Mouse (Mus musculus) CH12.LX (cell line): Measurements from ENCODE around the gene Ubtf. TPM values are rescaled to one million over a fixed set of nuclear protein-coding genes. Genes with fewer than 3 reads are reported as not detected.

Experiments
- DNase-seq: peaks from one replicate; pipeline ENCODE4 v3.0.0-alpha.2; 2013; ENCODE audit errors: extremely low read depth
- H3K27ac ChIP-seq: 2 replicates; pipeline ENCODE4 v1.5.1; 2012; ENCODE audit warnings: low read depth, mild to moderate bottlenecking, control low read depth, moderate library complexity; ENCODE audit not compliant: insufficient read depth
- H3K27me3 ChIP-seq: replicated peaks from 2 replicates; pipeline ENCODE3; 2012; ENCODE audit warnings: inconsistent platforms
- H3K36me3 ChIP-seq, 2 experiments: replicated peaks in 1 of 2; 2 replicates each; pipeline versions ENCODE3 to v1.6.1; 2012; ENCODE audit warnings: inconsistent platforms in 1 of 2, low read length in 1 of 2, mild to moderate bottlenecking in 1 of 2, mixed read lengths in 1 of 2, moderate library complexity in 1 of 2; ENCODE audit not compliant: control insufficient read depth in 1 of 2, insufficient read depth in 1 of 2
- H3K4me1 ChIP-seq, 2 experiments: 2 replicates each; pipeline ENCODE4 v1.6.1; 2012; ENCODE audit warnings: inconsistent platforms in 1 of 2, moderate library complexity in 1 of 2; ENCODE audit not compliant: insufficient read depth in 2 of 2, control insufficient read depth in 1 of 2
- H3K4me2 ChIP-seq: 2 replicates; pipeline ENCODE4 v1.6.1; 2012; ENCODE audit warnings: low read depth, mild to moderate bottlenecking, control low read depth; ENCODE audit not compliant: poor library complexity, insufficient read depth, severe bottlenecking
- H3K4me3 ChIP-seq, 3 experiments: fragments of 150-350 bp in 1 of 3; sonication (generic) in 1 of 3; replicated peaks in 1 of 3; 2 replicates each; pipeline versions ENCODE3 to v1.5.1; 2011 to 2012; ENCODE audit warnings: low read depth in 2 of 3, low read length in 2 of 3, mild to moderate bottlenecking in 2 of 3, moderate library complexity in 2 of 3, control low read depth in 1 of 3, improper control_type of control experiment in 1 of 3, inconsistent platforms in 1 of 3, mixed read lengths in 1 of 3; ENCODE audit not compliant: poor library complexity in 1 of 3
- H3K79me2 ChIP-seq: replicated peaks from 2 replicates; pipeline ENCODE4 v1.6.1; 2012; ENCODE audit warnings: mild to moderate bottlenecking, moderate library complexity; ENCODE audit not compliant: control insufficient read depth, poor library complexity, insufficient read depth, severe bottlenecking; ENCODE audit errors: extremely low read depth
- H3K9ac ChIP-seq: 2 replicates; pipeline ENCODE4 v1.6.1; 2012; ENCODE audit warnings: low read depth, mild to moderate bottlenecking, control low read depth, moderate library complexity; ENCODE audit not compliant: insufficient read depth
- H3K9me3 ChIP-seq: replicated peaks from 2 replicates; pipeline ENCODE3; 2012; ENCODE audit warnings: low read length, inconsistent platforms, mixed read lengths
- CHD2 ChIP-seq: IDR thresholded peaks from 2 replicates; pipeline ENCODE4 v1.6.1; 2011; ENCODE audit warnings: low read length, improper control_type of control experiment
- CTCF ChIP-seq, 2 experiments: IDR thresholded peaks in 1 of 2; conservative IDR thresholded peaks in 1 of 2; 2 replicates each; pipeline ENCODE4 v1.5.1; 2011 to 2012; ENCODE audit warnings: low read depth in 2 of 2, low read length in 2 of 2, improper control_type of control experiment in 1 of 2, inconsistent platforms in 1 of 2, mild to moderate bottlenecking in 1 of 2, moderate library complexity in 1 of 2
- HCFC1 ChIP-seq: IDR thresholded peaks from 2 replicates; pipeline ENCODE4 v1.6.1; 2012; ENCODE audit warnings: low read depth, mild to moderate bottlenecking, inconsistent platforms, low read length, improper control_type of control experiment
- JUN ChIP-seq: IDR thresholded peaks from 2 replicates; pipeline ENCODE4 v1.6.1; 2011; ENCODE audit warnings: low read depth, mild to moderate bottlenecking, low read length, improper control_type of control experiment, moderate library complexity; ENCODE audit not compliant: insufficient read depth
- MEF2A ChIP-seq: IDR thresholded peaks from 2 replicates; pipeline ENCODE4 v1.6.1; 2014; ENCODE audit warnings: low read depth, mild to moderate bottlenecking, inconsistent platforms, low read length, improper control_type of control experiment, borderline replicate concordance
- PAX5 ChIP-seq: IDR thresholded peaks from 2 replicates; pipeline ENCODE4 v1.6.1; 2012; ENCODE audit warnings: low read length, inconsistent platforms, mixed read lengths
- POLR2A ChIP-seq: IDR thresholded peaks from 2 replicates; pipeline ENCODE4 v1.6.1; 2011; ENCODE audit warnings: low read depth, mild to moderate bottlenecking, improper control_type of control experiment, low read length
- POLR2AphosphoS2 ChIP-seq: IDR thresholded peaks from 2 replicates; pipeline ENCODE4 v1.6.1; 2011; ENCODE audit warnings: low read depth, low read length, improper control_type of control experiment
- RAD21 ChIP-seq: IDR thresholded peaks from 2 replicates; pipeline ENCODE4 v1.6.1; 2011; ENCODE audit warnings: low read depth, mild to moderate bottlenecking, low read length, improper control_type of control experiment, moderate library complexity
- SIN3A ChIP-seq: IDR thresholded peaks from 2 replicates; pipeline ENCODE4 v1.6.1; 2012; ENCODE audit warnings: low read length, improper control_type of control experiment, inconsistent platforms
- SMC3 ChIP-seq: IDR thresholded peaks from 2 replicates; pipeline ENCODE4 v1.6.1; 2011; ENCODE audit warnings: low read depth, low read length, improper control_type of control experiment
- TCF12 ChIP-seq: IDR thresholded peaks from 2 replicates; pipeline ENCODE4 v1.6.1; 2014; ENCODE audit warnings: low read depth, mild to moderate bottlenecking, inconsistent platforms, low read length, improper control_type of control experiment
- ZC3H11A ChIP-seq: IDR thresholded peaks from 2 replicates; pipeline ENCODE4 v1.6.1; 2012; ENCODE audit warnings: low read depth, mild to moderate bottlenecking, inconsistent platforms, low read length, improper control_type of control experiment
- ZKSCAN1 ChIP-seq: IDR thresholded peaks from 2 replicates; pipeline ENCODE4 v1.6.1; 2012; ENCODE audit warnings: low read depth, inconsistent platforms, low read length, improper control_type of control experiment, borderline replicate concordance
- dilution Hi-C: fragments of 300-500 bp; cut with MboI; formaldehyde crosslinking; loops from 2 replicates; pipeline ENCODE4 v1.14.3; 2020; ENCODE audit warnings: low sequenced_read_pairs; ENCODE audit not compliant: extremely low pct_unique_long_range_greater_than_20kb, extremely low pct_ligation_motif_present
- in situ Hi-C: fragments of 300-500 bp; cut with MboI; formaldehyde crosslinking; loops from 3 replicates; pipeline ENCODE4 v1.14.3; 2019; ENCODE audit warnings: low sequenced_read_pairs, low pct_ligation_motif_present, low pct_unique_long_range_greater_than_20kb, mixed read lengths
- polyA plus RNA-seq: library from polyadenylated mRNA; unstranded; fragments of >175 nt; gene quantifications from 2 replicates; pipeline ENCODE4 v1.2.1, GENCODE M21; 2012; ENCODE audit warnings: low read depth; ENCODE audit not compliant: insufficient read length
- total RNA-seq, 2 experiments: library from RNA; depleted of rRNA; stranded (reverse); fragments of 300-350 nt in 1 of 2; fragments of >200 nt in 1 of 2; gene quantifications; 2 replicates each; pipeline ENCODE4 v1.2.3; 2012 to 2014

Gene Ubtf
- total and polyA plus RNA-seq, 3 experiments, result 89.9 to 126 (median 124) TPM

GRCm38 (mm10) chr11:102311966-102312365, 7.6 kb downstream of the Ubtf start:
- peak; percentile 18; the same call in 1 of the 2 replicates for TF ChIP-seq POLR2A
- no peak for TF ChIP-seq RAD21
- TF ChIP-seq HCFC1, result no peak
- 0 out of 2 replicates have a peak, but pooled peaks have one; percentile 16 for TF ChIP-seq POLR2AphosphoS2
- TF ChIP-seq ZKSCAN1, result no peak
- TF ChIP-seq CHD2, result peak; percentile 6; the same call in 1 of the 2 replicates
- no peaks in the 10 kb centered on the region for H3K27me3 ChIP-seq
- H3K36me3 ChIP-seq, result peaks cover 63 to 79% of the 10 kb centered on the region in 2 experiments
- peaks cover 23 to 64% of the 10 kb centered on the region in 2 experiments for H3K4me1 ChIP-seq
- DNase-seq, result no peak
- no peaks in the 10 kb centered on the region for H3K9me3 ChIP-seq
- dilution Hi-C loops (loop anchor here (25.0 kb wide), 1 partner anchor 100 kb away; the partner anchor contains the start of gene Slc25a39), in situ Hi-C loops (no loop called here)
- no peak overlapping the region for H3K27ac ChIP-seq
- H3K4me3 ChIP-seq, result no peak overlapping the region
- H3K4me2 ChIP-seq, result no peak overlapping the region
- peaks cover 25% of the 10 kb centered on the region for H3K79me2 ChIP-seq
- no peak overlapping the region for H3K9ac ChIP-seq

GRCm38 (mm10) chr11:102310768-102311695, 8.5 kb downstream of the Ubtf start:
- no peak overlapping the region for H3K27ac ChIP-seq
- peak overlapping the region in 1 of 3 experiments; percentile 59 for H3K4me3 ChIP-seq

GRCm38 (mm10) chr11:102309821-102310617, 9.5 kb downstream of the Ubtf start:
- Histone ChIP-seq H3K9me3 (no peaks in the 10 kb centered on the region), H3K4me3 (peak overlapping the region; percentile 45 to 62 (median 59)), H3K79me2 (peaks cover 12% of the 10 kb centered on the region), H3K27ac (peak overlapping the region; percentile 5), H3K4me1 (peaks cover 20 to 58% of the 10 kb centered on the region in 2 experiments), H3K9ac (peak overlapping the region; percentile 27; the same call in 1 of the 2 replicates), H3K27me3 (no peaks in the 10 kb centered on the region), H3K4me2 (peak overlapping the region; percentile 71), H3K36me3 (peaks cover 77 to 95% of the 10 kb centered on the region in 2 experiments)
- in situ Hi-C loops (no loop called here), dilution Hi-C loops (loop anchor here (25.0 kb wide), 1 partner anchor 102 kb away; the partner anchor contains the start of gene Slc25a39)
- peak; percentile 70 for DNase-seq
- TF ChIP-seq JUN (no peak), RAD21 (peak; percentile 46), SMC3 (peak; percentile 55), CTCF (conservative IDR thresholded peaks at IDR 0.05 in 1 of 2, IDR thresholded peaks at IDR 0.05 in 1 of 2; ENCODE audit: low read depth in 2 of 2, low read length in 2 of 2) (peak in 1 of 2 experiments; percentile 61; a peak in 2 of 4 replicates), TCF12 (0 out of 2 replicates have a peak, but pooled peaks have one; percentile 31), PAX5 (no peak)

More at GRCm38 (mm10) chr11:102310768-102311695, 8.5 kb downstream of the Ubtf start:
- dilution Hi-C loops (loop anchor here (25.0 kb wide), 1 partner anchor 101 kb away; the partner anchor contains the start of gene Slc25a39), in situ Hi-C loops (no loop called here)
- H3K27me3 ChIP-seq, result no peaks in the 10 kb centered on the region
- no peak for DNase-seq
- peaks cover 73 to 89% of the 10 kb centered on the region in 2 experiments for H3K36me3 ChIP-seq
- H3K4me2 ChIP-seq, result no peak overlapping the region
- peaks cover 23 to 64% of the 10 kb centered on the region in 2 experiments for H3K4me1 ChIP-seq
- H3K9ac ChIP-seq, result no peak overlapping the region
- H3K9me3 ChIP-seq, result no peaks in the 10 kb centered on the region
- TF ChIP-seq ZC3H11A, result no peak
- TF ChIP-seq MEF2A, result no peak
- TF ChIP-seq SIN3A, result peak; percentile 32; the same call in 1 of the 2 replicates
- peak; percentile 69 for TF ChIP-seq CHD2
- H3K79me2 ChIP-seq, result peaks cover 19% of the 10 kb centered on the region
